Comparison of ENCODE assay signal across 17 mouse cellular contexts in the genomic region with DNA sequence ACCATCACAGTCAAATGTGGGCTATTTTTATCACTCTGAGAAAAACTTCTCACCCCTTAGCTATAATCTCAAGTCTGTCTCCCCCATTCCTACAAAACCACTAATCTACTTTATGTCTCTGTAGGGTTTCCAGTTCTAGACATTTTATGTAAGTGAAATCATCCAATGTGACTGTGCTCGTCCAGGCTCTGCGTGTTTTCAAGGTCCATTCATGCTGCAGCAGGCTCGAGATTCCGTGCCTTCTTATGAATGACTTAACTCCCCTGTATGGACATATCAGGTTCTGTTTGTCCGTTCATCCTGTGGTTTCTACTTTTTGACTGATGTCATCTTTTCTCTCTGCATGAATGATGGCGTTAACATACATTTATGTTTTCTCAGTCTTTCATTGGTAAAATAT.
"Had no signal": no experiment of that assay in that cellular context is flagged by ENCODE, and none has a peak within 500 bp of the region (broad histone marks: within the 10 kb centered on the region; RNA-seq: fewer than 3 reads in every experiment).

No protein-coding gene starts in this region.

- H3K4me1 ChIP-seq: lung, embryonic 15.5 days; megakaryocyte, embryonic 14.5 days; midbrain, embryonic 15.5 days; neural tube, embryonic 12.5 days; stomach, embryonic 15.5 days had no signal

- DNase-seq: lung, adult 2 months; lung, postnatal 14 days; lung, postnatal 36 days; right cerebral cortex, postnatal 14 days; thymus, adult 2 months; thymus, postnatal 25 days; thymus, postnatal 4 days had no signal

- H3K4me2 ChIP-seq: lung, embryonic 15.5 days; midbrain, embryonic 11.5 days; midbrain, embryonic 13.5 days; midbrain, embryonic 15.5 days; neural tube, embryonic 12.5 days; stomach, embryonic 15.5 days had no signal

- H3K27me3 ChIP-seq: lung, embryonic 15.5 days; midbrain, embryonic 13.5 days; midbrain, embryonic 15.5 days; neural tube, embryonic 12.5 days; stomach, embryonic 15.5 days had no signal

- H3K36me3 ChIP-seq: lung, embryonic 15.5 days; midbrain, embryonic 13.5 days; midbrain, embryonic 15.5 days; neural tube, embryonic 12.5 days; stomach, embryonic 15.5 days had no signal

- H3K27ac ChIP-seq: lung, embryonic 15.5 days; macrophage; midbrain, embryonic 13.5 days; midbrain, embryonic 15.5 days; neural tube, embryonic 12.5 days; stomach, embryonic 15.5 days; stomach, postnatal 0 days had no signal

- ATAC-seq: lung, postnatal 0 days; midbrain, embryonic 13.5 days; midbrain, embryonic 15.5 days had no signal

- H3K9me3 ChIP-seq: lung, embryonic 15.5 days; midbrain, embryonic 15.5 days; neural tube, embryonic 12.5 days; stomach, embryonic 15.5 days had no signal

- H3K4me3 ChIP-seq: lung, embryonic 15.5 days; megakaryocyte, embryonic 14.5 days; midbrain, embryonic 13.5 days; midbrain, embryonic 15.5 days; neural tube, embryonic 12.5 days; stomach, embryonic 15.5 days had no signal

- H3K9ac ChIP-seq: lung, embryonic 15.5 days; midbrain, embryonic 13.5 days; midbrain, embryonic 15.5 days; neural tube, embryonic 12.5 days; stomach, embryonic 15.5 days had no signal
